Comparison of ENCODE assay signal across 19 mouse cellular contexts in genomic region chr15:93201956-93202355, GRCm38 (mm10).
A peak's percentile ranks its signal among the peaks of the same experiment; 100 is the strongest.
DNase-seq lines count a peak whose midpoint lies in the region; ATAC-seq and TF ChIP-seq lines count a peak whose summit lies in the region.
"Had no signal": no experiment of that assay in that cellular context is flagged by ENCODE, and none has a peak within 500 bp of the region (broad histone marks: within the 10 kb centered on the region; RNA-seq: fewer than 3 reads in every experiment).

No protein-coding gene starts in this region.

- no peaks in the 10 kb centered on the region for H3K4me1 ChIP-seq in liver, embryonic 11.5 days (replicated peaks; ENCODE audit: control insufficient read depth, insufficient read depth, low read length)
- H3K4me1 ChIP-seq in stomach, postnatal 0 days (replicated peaks; ENCODE audit: control insufficient read depth, insufficient read depth): no peaks in the 10 kb centered on the region
- H3K4me1 ChIP-seq: forebrain, embryonic 15.5 days; hindbrain, embryonic 10.5 days; limb, embryonic 15.5 days; midbrain, embryonic 13.5 days had no signal

- no peaks in the 10 kb centered on the region for H3K9me3 ChIP-seq in liver, embryonic 11.5 days (ENCODE audit: control insufficient read depth, low read length)
- H3K9me3 ChIP-seq in stomach, postnatal 0 days (ENCODE audit: control insufficient read depth, low read length): no peaks in the 10 kb centered on the region
- H3K9me3 ChIP-seq: forebrain, embryonic 15.5 days; hindbrain, embryonic 10.5 days; limb, embryonic 15.5 days; midbrain, embryonic 13.5 days had no signal

- no peak overlapping the region for H3K4me2 ChIP-seq in liver, embryonic 11.5 days
- no peak overlapping the region for H3K4me2 ChIP-seq in myocyte (ENCODE audit: low read depth)
- H3K4me2 ChIP-seq in stomach, postnatal 0 days (replicated peaks; ENCODE audit: low read depth): no peak overlapping the region
- H3K4me2 ChIP-seq: forebrain, embryonic 15.5 days; limb, embryonic 15.5 days; midbrain, embryonic 13.5 days had no signal

- no peak overlapping the region for H3K9ac ChIP-seq in liver, embryonic 11.5 days (ENCODE audit: low read depth, low read length)
- H3K9ac ChIP-seq in stomach, postnatal 0 days (ENCODE audit: low read length): no peak overlapping the region
- H3K9ac ChIP-seq: forebrain, embryonic 15.5 days; limb, embryonic 15.5 days; midbrain, embryonic 13.5 days had no signal

- WGBS in liver, embryonic 11.5 days: 65% methylated on average over 5 of the region's 5 CpGs
- WGBS in stomach, postnatal 0 days: 60% methylated on average over 5 of the region's 5 CpGs

- no peaks in the 10 kb centered on the region for H3K27me3 ChIP-seq in liver, embryonic 11.5 days (replicated peaks; ENCODE audit: control insufficient read depth, insufficient read depth, low read length)
- H3K27me3 ChIP-seq in myocyte (ENCODE audit: control insufficient read depth, insufficient read depth, insufficient read length): no peaks in the 10 kb centered on the region
- H3K27me3 ChIP-seq in stomach, postnatal 0 days (ENCODE audit: control insufficient read depth, insufficient read depth, low read length): no peaks in the 10 kb centered on the region
- H3K27me3 ChIP-seq: forebrain, embryonic 15.5 days; limb, embryonic 15.5 days; midbrain, embryonic 13.5 days had no signal

- DNase-seq in ovary, adult 18-20 months (ENCODE audit: low spot score): peak; percentile 46
- no peak for DNase-seq in ovary, postnatal 14 days (ENCODE audit: low spot score)
- DNase-seq in adrenal gland, postnatal 14 days: peak; percentile 84
- DNase-seq in liver, embryonic 11.5 days (ENCODE audit: low spot score): no peak
- no peak for DNase-seq in stomach, postnatal 0 days (ENCODE audit: low spot score)
- no peak for DNase-seq in embryo, embryonic 10.5 days (ENCODE audit: low spot score)
- DNase-seq: cerebellum, adult 2 months; kidney, adult 9 months; kidney, postnatal 4 days; right cerebral cortex, postnatal 14 days; thymus, adult 18-20 months had no signal

- TF ChIP-seq EP300 in stomach, postnatal 0 days (optimal IDR thresholded peaks at IDR 0.05): no peak

- peak; percentile 34; the same call in 1 of the 2 replicates for ATAC-seq in liver, embryonic 11.5 days (replicated peaks; ENCODE audit: low FRiP score)
- ATAC-seq in stomach, postnatal 0 days (ENCODE audit: low FRiP score, low TSS enrichment): no peak
- ATAC-seq in activated CD4-positive, CD25-positive, alpha-beta regulatory T cell, adult 4 months: no peak
- ATAC-seq: CD4-positive, CD25-positive, alpha-beta regulatory T cell, adult 4 months; forebrain, embryonic 15.5 days; midbrain, embryonic 13.5 days had no signal

- no peak overlapping the region for H3ac ChIP-seq in myocyte (ENCODE audit: control insufficient read depth, insufficient read length)

- no peaks in the 10 kb centered on the region for H3K79me2 ChIP-seq in myocyte (ENCODE audit: control insufficient read depth, insufficient read depth)

- no peak for TF ChIP-seq POLR2A in myocyte (IDR thresholded peaks at IDR 0.05; ENCODE audit: insufficient read length, low read depth)

- no peaks in the 10 kb centered on the region for H3K36me3 ChIP-seq in liver, embryonic 11.5 days (ENCODE audit: control insufficient read depth, insufficient read depth, low read length)
- no peaks in the 10 kb centered on the region for H3K36me3 ChIP-seq in myocyte (ENCODE audit: control insufficient read depth, insufficient read depth)
- no peaks in the 10 kb centered on the region for H3K36me3 ChIP-seq in stomach, postnatal 0 days (ENCODE audit: control insufficient read depth, insufficient read depth, low read length)
- H3K36me3 ChIP-seq: forebrain, embryonic 15.5 days; hindbrain, embryonic 10.5 days; limb, embryonic 15.5 days; midbrain, embryonic 13.5 days had no signal

- H3K27ac ChIP-seq in liver, embryonic 11.5 days (ENCODE audit: low read depth, low read length): no peak overlapping the region
- H3K27ac ChIP-seq in stomach, postnatal 0 days (replicated peaks): no peak overlapping the region
- H3K27ac ChIP-seq: forebrain, embryonic 15.5 days; hindbrain, embryonic 10.5 days; limb, embryonic 15.5 days; macrophage; midbrain, embryonic 13.5 days had no signal

- TF ChIP-seq CTCF in stomach, postnatal 0 days (IDR thresholded peaks at IDR 0.05; ENCODE audit: low read depth): no peak

- no peak overlapping the region for H3K4me3 ChIP-seq in liver, embryonic 11.5 days (ENCODE audit: low read depth, low read length)
- no peak overlapping the region for H3K4me3 ChIP-seq in myocyte
- H3K4me3 ChIP-seq in stomach, postnatal 0 days (ENCODE audit: low read depth, low read length): no peak overlapping the region
- H3K4me3 ChIP-seq: forebrain, embryonic 15.5 days; hindbrain, embryonic 10.5 days; limb, embryonic 15.5 days; midbrain, embryonic 13.5 days had no signal

TF ChIP-seq in myocyte, 11 proteins besides CTCF, POLR2A, EP300 and RAD21:
- TF ChIP-seq CEBPB (IDR thresholded peaks at IDR 0.05; ENCODE audit: insufficient read depth, poor library complexity, severe bottlenecking): peak; percentile 91
- peak; percentile 21 to 91 (median 42) for TF ChIP-seq MYOD1 (IDR thresholded peaks at IDR 0.05; ENCODE audit: control insufficient read depth in 1 of 3, insufficient read length in 2 of 3, low read depth in 2 of 3)
- TF ChIP-seq TCF12 (IDR thresholded peaks at IDR 0.05; ENCODE audit: insufficient read depth, poor library complexity, severe bottlenecking): no peak
- no peak for TF ChIP-seq USF1 (IDR thresholded peaks at IDR 0.05; ENCODE audit: low read depth)
- peak; percentile 7 to 78 (median 75) for TF ChIP-seq MYOG (IDR thresholded peaks at IDR 0.05; ENCODE audit: control insufficient read depth in 1 of 3, insufficient read depth in 1 of 3, insufficient read length in 2 of 3, low read depth in 2 of 3)

Comparison
In these comparisons a context has a peak if more than half of its experiments do, and no peak if none do; other contexts are left out.
1. DNase-seq: peak in ovary, adult 18-20 months (single experiment) and adrenal gland, postnatal 14 days (single experiment); none in ovary, postnatal 14 days (single experiment), liver, embryonic 11.5 days (single experiment), stomach, postnatal 0 days (single experiment) and embryo, embryonic 10.5 days (single experiment).